Mouse (Mus musculus): ENCODE measurements around the gene Olfr1494.

Gene Olfr1494

GRCm38 (mm10) chr19:13739428-13739827 lies at the start of gene Olfr1494:
TSS of gene Olfr1494 (plus strand) at chr19:13739728.
- DNase-seq (ENCODE audit: low spot score): no peak

- DNase-seq (ENCODE audit: low spot score): no peak
Observed at GRCm38 (mm10) chr19:13696968-13697367, 42.6 kb upstream of the Olfr1494 start, which contains the start of gene Olfr1491. TSS of gene Olfr1491 (plus strand) at chr19:13697268.

GRCm38 (mm10) chr19:13722978-13723377 lies 16.6 kb upstream of the Olfr1494 start, which contains the start of gene Olfr1493-ps1:
TSS of gene Olfr1493-ps1 (plus strand) at chr19:13723278.
- no peak for DNase-seq (ENCODE audit: low spot score)

GRCm38 (mm10) chr19:13749366-13749765 lies 9.8 kb downstream of the Olfr1494 start:
- DNase-seq (ENCODE audit: low spot score): no peak

GRCm38 (mm10) chr19:13764306-13764705 lies 24.8 kb downstream of the Olfr1494 start, which contains the start of gene Olfr1495:
TSS of gene Olfr1495 (plus strand) at chr19:13764606.
- no peak for DNase-seq (ENCODE audit: low spot score)

- DNase-seq (ENCODE audit: low spot score): no peak
Observed at GRCm38 (mm10) chr19:13768565-13769276, 29.2 kb downstream of the Olfr1494 start.

- no peak for DNase-seq (ENCODE audit: low spot score)
Observed at GRCm38 (mm10) chr19:13777578-13777977, 38.0 kb downstream of the Olfr1494 start, which contains the start of gene Olfr1496. TSS of gene Olfr1496 (plus strand) at chr19:13777878.

- no peak for DNase-seq (ENCODE audit: low spot score)
Observed at GRCm38 (mm10) chr19:13798102-13798501, 58.6 kb downstream of the Olfr1494 start, which contains the start of gene Olfr1497. TSS of gene Olfr1497 (minus strand) at chr19:13798202.

Measured in MN1 (cell line).